Mouse (Mus musculus) T-helper 17 cell (primary cell): ENCODE results near the gene Grap.

ENCODE experiments used
- in situ Hi-C, 2 experiments: fragments of 300-600 bp; cut with MboI, MseI; formaldehyde crosslinking; loops; 1 replicate in 1 of 2; 2 replicates in 1 of 2; pipeline ENCODE4 v1.15.1; 2025; ENCODE audit warnings: high pct_unique_total_duplicates in 2 of 2

The Grap gene

DNA sequence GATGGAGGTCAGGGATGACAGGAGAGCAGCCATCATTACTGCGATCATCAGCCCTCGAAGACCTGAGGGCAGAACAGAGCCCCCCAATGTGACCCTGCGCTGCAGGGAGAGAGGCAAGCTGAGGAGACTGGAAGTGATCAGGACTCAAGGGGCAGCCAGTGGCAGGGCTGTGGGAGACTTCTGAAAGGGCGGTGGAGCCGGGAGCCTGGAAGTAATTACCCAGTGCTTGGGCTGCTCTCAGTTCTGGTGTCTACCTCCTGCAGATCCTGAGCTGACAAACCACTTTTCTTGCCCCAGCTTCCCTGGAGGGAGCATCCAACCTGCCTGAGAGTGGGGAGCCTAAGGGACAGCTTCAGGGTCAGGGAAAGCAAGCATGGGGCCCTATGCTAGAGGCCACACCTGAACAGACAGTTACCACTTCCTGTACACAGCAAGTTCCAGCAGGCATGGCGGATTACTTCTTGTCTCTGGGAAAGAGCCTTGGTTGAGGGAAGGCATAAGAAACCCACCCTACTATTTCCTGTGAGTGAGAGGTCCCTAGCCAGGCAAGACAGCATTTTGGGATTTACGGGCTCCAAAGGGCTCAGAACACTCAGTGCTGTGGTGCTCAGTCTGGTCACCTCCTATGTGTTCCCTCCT, 23.3 kb downstream of the Grap start:
- in situ Hi-C loops: no loop called here

DNA sequence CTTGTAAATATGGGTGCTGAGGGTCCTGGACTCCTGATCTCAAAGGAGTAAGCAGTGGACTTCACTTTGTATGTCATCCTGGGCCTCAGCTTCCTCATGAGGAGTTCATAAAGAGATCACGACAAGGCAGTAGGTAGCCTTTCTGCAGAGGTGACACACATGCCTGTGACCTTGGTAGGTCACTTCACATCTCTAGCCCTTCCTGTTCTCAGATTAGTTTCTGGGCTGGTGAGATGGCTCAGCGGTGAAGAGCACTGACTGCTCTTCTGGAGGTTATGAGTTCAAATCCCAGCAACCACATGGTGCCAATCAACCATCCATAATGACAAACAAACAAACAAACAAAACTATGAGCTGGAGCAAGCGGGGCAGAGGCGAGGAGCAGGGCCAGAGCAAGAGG, 24.6 kb downstream of the Grap start:
- in situ Hi-C loops: no loop called here

GRCm38 (mm10) chr11:61679091-61679866, 26.2 kb downstream of the Grap start:
- in situ Hi-C loops: no loop called here

DNA sequence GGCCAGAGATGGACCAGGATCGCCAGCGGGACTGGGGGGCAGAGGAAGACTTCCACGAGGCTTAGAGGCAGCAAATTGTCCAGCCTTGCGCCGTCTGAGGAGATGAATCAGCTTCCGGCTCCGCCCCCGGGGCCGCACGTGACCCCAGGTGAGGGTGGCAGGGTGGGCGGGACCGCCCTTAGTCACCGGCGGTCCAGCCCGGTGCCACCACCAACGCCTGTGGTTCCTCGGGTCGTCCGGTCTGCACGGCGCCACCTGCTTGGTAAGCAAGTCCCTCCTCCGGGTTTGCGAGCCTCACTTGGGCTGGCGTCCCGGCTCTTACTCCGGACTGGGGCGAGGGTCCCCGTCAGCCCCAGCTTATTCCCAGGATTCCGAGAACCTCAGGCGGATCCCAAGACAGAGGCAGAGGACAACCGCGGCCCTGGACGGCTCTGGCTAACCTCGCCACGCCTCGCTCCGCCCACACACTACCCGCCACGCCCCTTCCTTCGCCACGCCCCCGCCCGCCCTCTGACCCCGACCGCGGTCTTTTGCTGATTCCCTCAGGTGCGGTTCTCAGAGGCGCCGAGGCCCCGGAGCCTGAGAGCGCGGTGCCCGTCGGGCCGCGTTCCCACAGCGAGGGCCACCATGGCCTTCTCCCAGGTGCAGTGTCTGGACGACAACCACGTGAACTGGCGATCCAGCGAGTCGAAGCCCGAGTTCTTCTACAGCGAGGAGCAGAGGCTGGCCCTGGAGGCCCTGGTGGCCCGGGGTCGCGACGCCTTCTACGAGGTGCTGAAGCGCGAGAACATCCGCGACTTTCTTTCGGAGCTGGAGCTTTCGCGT, 31.1 kb downstream of the Grap start, which contains the start of gene Fam83g:
TSS of gene Fam83g (plus strand) at position 185 of the 825 bp plus-strand sequence.
- in situ Hi-C loops: loop anchor here in 1 of 2 experiments (10.0 kb wide), 1 partner anchor 781 kb away; no protein-coding TSS in a partner anchor

DNA sequence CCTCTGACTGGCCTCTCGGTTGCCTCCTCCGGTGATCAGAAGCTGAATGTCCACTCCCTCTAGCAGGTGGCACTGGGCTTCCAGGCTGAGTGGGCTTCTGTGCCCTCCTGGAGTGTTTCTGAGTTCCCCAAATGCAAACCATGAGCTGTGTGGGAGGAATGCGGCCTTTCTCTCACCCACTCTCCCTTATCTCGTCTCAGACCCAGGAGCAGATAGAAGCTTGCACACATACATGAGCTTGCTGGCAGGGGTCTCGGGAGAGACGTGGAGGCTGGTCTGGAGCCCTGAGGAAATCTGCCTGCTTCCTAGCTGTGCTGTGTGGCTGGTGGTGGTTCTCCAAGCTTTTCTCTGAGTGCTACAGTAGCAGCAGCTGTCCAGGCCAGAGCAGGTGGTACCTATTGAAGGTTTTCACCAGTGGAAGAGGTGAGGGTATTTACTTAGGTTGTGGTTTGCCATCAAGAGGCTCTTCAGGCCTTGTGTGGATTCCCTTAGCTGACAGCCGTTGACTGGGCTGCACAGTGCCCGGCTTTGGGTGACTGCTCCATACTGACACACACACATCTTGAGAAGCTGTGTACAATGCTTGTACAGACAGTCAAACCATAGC, 32.2 kb downstream of the Grap start:
- in situ Hi-C loops: loop anchor here in 1 of 2 experiments (10.0 kb wide), 1 partner anchor 780 kb away; no protein-coding TSS in a partner anchor

- in situ Hi-C loops: loop anchor here in 1 of 2 experiments (10.0 kb wide), 1 partner anchor 779 kb away; no protein-coding TSS in a partner anchor
Observed at GRCm38 (mm10) chr11:61686141-61686540, 33.1 kb downstream of the Grap start.

DNA sequence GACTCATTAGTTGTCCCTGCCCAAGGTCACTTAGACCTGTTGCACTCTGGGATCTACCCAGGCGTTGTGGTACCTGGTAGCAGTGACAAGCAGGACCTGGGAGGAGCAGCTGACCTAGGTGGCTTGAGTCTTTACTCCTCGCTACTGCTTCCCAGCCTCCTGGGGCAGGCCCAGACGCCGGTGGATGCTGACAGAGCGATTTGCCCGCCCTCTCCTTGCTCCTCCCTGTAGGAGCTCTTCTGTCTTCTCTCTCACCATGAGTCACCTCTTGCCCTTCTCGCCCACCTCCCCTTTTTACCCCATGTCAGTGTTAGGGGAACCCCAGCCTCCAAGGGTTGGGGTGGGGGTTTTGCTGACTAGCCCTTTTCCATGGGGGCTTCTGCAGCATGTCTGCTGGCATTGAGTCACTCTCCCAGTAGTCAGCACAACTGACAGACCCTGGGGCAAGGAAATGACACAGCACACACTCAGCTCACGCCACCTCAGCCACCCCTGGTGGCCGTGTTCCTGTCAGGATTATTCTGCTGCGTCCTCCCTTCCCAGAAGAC, 33.9 kb downstream of the Grap start:
- in situ Hi-C loops: loop anchor here in 1 of 2 experiments (10.0 kb wide), 1 partner anchor 778 kb away; no protein-coding TSS in a partner anchor

GRCm38 (mm10) chr11:61687595-61687994, 34.5 kb downstream of the Grap start:
- in situ Hi-C loops: loop anchor here in 1 of 2 experiments (10.0 kb wide), 1 partner anchor 777 kb away; no protein-coding TSS in a partner anchor

DNA sequence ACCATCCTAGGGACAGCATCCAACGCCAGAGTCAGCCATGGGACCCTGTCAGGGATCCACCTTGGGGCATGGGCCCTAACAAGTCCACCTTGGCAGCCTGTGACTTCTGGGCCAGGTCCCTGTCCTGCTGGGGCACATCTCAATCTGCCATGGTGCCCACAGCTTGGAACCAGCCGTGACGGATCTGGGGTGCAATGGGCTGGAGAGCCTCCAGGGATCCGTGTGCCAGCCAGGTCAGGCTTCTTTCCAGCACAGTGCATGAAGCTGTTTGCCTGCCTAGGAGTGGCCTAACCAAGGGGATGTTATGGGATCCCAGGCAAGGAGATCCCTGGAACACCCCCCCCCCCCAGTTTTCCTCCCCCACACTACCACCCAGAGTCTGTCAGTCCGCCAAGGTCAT, 39.9 kb downstream of the Grap start:
- in situ Hi-C loops: no loop called here

DNA sequence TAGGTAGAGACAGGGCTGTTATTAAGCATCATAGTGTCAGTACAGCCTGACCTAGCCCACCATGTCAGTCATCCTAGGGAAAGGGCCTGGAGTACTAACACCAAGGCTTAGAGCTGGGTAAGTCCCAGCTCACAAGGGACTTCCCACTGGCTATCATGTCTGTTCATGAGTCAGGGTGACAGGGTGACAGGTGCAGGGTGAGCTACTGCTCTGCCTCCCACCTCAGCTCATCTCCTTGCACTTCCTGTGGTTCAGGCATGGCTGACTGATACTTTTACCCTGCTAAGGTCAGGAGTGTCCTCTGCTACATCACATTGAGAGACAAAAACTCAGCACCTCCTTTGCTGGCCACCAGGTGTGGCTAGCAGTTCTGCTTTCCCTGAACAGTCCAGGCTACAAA, 45.8 kb downstream of the Grap start:
- in situ Hi-C loops: no loop called here

DNA sequence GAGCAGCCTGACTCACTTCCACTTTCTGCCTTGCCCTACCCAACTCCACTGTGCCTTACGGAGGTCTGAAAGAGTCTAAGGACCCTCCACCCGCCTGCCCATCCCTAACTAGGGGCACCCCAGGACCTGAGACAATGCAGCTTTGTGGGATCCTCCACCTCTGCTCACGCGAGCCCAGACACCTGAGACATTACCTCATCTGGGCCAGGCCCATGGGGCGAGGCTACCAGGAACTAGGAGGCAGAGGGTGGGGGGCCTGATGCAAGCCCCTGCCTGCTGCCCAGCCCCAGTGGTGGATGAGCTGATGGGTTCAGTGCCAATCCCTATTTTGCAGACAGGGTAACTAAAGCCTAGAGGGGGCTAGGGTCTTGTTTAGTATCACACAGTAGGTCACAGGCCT, 46.4 kb downstream of the Grap start:
- in situ Hi-C loops: no loop called here

GRCm38 (mm10) chr11:61699933-61700332, 46.9 kb downstream of the Grap start:
- in situ Hi-C loops: no loop called here

DNA sequence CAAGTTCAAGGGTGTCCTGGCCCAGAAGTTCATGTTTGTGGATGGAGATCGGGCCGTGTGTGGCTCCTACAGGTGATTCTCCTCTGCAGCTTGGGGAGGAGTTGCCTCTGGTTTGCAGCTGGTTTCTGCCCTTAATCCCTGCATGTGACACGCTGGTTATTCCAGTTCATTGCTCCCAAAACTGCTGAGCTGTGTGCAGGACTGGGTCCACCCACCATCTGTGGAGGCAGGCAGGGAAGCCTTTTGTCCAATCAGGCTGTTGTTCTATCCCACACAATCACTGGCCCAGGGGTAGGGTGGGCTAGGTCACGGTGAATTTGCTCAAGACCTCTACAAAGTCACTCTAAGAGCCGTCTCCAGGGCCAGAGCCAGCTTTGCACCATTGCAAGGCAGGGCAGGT, 48.6 kb downstream of the Grap start:
- in situ Hi-C loops: no loop called here

DNA sequence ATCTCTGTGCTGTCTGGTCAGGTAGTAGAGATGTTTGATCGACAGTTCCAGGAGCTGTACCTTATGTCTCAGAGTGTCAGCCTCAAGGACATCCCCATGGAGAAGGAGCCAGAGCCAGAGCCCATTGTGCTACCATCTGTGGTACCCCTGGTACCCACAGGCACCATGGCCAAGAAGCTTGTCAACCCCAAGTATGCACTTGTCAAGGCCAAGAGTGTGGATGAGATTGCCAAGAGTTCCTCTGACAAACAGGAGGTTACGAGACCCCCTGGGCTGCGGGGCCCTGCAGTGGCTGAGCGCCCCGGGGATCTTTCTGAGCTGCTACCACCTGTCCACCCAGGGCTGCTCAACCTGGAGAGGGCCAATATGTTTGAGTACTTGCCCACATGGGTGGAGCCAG, 49.4 kb downstream of the Grap start:
- in situ Hi-C loops: no loop called here

- in situ Hi-C loops: no loop called here
Observed at GRCm38 (mm10) chr11:61705581-61705980, 52.5 kb downstream of the Grap start.

GRCm38 (mm10) chr11:61706232-61706631, 53.2 kb downstream of the Grap start:
- in situ Hi-C loops: no loop called here

DNA sequence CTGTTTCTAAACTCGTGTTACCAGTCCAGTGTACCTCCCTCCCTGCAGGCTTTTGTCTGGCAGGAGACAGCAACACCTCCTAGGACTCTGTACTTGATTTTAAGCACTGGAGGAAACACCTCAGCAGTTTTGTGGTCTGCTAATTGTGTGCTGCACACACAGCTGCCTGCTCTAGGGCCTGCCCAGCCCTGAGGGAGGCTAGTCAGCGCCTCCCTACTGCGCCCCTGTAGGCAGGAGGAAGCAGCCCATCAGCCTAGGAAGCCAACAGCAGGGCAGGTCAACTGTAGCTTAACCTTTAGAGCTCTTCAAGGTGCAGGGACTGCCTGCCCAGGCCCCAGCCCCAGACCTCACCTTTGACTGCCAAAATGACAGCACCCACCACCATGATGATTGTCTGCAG, 55.9 kb downstream of the Grap start:
- in situ Hi-C loops: no loop called here

- in situ Hi-C loops: loop anchor here in 1 of 2 experiments (10.0 kb wide), 1 partner anchor 299 kb away; no protein-coding TSS in a partner anchor
Observed at GRCm38 (mm10) chr11:61713157-61713855, 60.2 kb downstream of the Grap start.

DNA sequence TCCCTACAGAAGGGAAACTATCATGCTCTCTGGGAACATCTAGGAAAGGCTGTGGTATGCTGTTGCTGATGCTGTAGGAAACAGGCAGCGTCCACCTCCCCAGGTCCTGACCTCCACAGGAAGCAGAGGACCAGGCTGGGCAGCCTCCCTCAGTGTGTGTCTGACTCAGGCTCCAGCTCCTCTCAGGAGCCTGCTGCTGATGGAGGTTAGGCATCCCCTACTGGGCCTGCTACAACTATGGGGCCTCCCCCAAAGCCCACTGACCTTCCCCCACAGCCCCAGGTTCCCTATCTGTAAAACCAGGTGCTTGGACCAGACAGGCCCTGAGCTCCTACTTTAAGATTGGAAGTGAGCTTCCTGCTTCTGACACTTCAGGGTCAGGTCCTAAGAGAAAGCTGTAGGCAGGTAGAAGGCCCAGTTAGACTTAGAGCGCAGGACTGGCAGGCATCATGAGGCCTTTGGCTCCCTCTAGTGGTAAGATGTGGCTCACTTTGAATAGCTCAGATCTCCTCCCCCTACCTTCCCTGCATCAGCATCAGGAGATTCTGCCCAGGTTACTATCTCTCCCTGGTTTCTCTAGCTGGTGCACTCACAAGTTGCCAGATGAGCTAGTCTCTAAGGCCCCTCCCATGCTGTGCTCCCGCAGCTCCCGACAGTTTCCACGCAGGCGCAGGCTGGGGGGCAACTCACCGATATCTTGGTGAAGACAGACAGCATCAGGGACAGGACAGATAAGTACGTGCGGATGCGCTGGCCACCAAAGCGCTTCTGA, 61.5 kb downstream of the Grap start:
- in situ Hi-C loops: loop anchor here (5.0 to 10.0 kb wide), 5 partner anchors 47 to 302 kb away; no protein-coding TSS in a partner anchor
